Mouse (Mus musculus): ENCODE results near the gene Ly75.

The Ly75 gene

GRCm38 (mm10) chr2:60303796-60304195 is 79.3 kb downstream of the Ly75 start:
- DNase-seq = no peak

- DNase-seq = no peak
Measured at GRCm38 (mm10) chr2:60299323-60299722, 83.8 kb downstream of the Ly75 start.

- DNase-seq = no peak
Measured at GRCm38 (mm10) chr2:60298266-60298665, 84.8 kb downstream of the Ly75 start.

GRCm38 (mm10) chr2:60291381-60291780 is 91.7 kb downstream of the Ly75 start:
- no peak for DNase-seq

GRCm38 (mm10) chr2:60289451-60289850 is 93.7 kb downstream of the Ly75 start:
- DNase-seq = no peak

- no peak for DNase-seq
Measured at GRCm38 (mm10) chr2:60288606-60289005, 94.5 kb downstream of the Ly75 start.

- DNase-seq = no peak
Measured at GRCm38 (mm10) chr2:60285107-60285617, 97.9 kb downstream of the Ly75 start.

- peak; percentile 68 for DNase-seq
Measured at GRCm38 (mm10) chr2:60284467-60284821, 98.7 kb downstream of the Ly75 start, which contains the start of gene Cd302. TSS of gene Cd302 (minus strand) at chr2:60284488.

- DNase-seq = peak; percentile 79
Measured at GRCm38 (mm10) chr2:60283751-60284466, 99.2 kb downstream of the Ly75 start.

GRCm38 (mm10) chr2:60283208-60283750 is 99.8 kb downstream of the Ly75 start:
- peak; percentile 35 for DNase-seq

GRCm38 (mm10) chr2:60282625-60283024 is 100.5 kb downstream of the Ly75 start:
- DNase-seq = no peak

GRCm38 (mm10) chr2:60278627-60279026 is 104.5 kb downstream of the Ly75 start:
- DNase-seq = no peak

GRCm38 (mm10) chr2:60269856-60270479 is 113.1 kb downstream of the Ly75 start:
- peak; percentile 87 for DNase-seq

GRCm38 (mm10) chr2:60267567-60267966 is 115.5 kb downstream of the Ly75 start:
- no peak for DNase-seq

GRCm38 (mm10) chr2:60260621-60261350 is 122.3 kb downstream of the Ly75 start:
- DNase-seq = peak; percentile 51

- DNase-seq = no peak
Measured at GRCm38 (mm10) chr2:60259186-60259585, 123.9 kb downstream of the Ly75 start.

- no peak for DNase-seq
Measured at GRCm38 (mm10) chr2:60256751-60257150, 126.4 kb downstream of the Ly75 start.

GRCm38 (mm10) chr2:60253506-60253905 is 129.6 kb downstream of the Ly75 start:
- no peak for DNase-seq

- no peak for DNase-seq
Measured at GRCm38 (mm10) chr2:60252782-60253181, 130.3 kb downstream of the Ly75 start.

Measured in kidney, adult 9 months (tissue).